Mouse (Mus musculus): ENCODE results near the gene Hnrnpr.

GRCm38 (mm10) chr4:136311042-136311999, 579 bp downstream of the Hnrnpr start:
- TF ChIP-seq CTCF (IDR thresholded peaks at IDR 0.05; ENCODE audit: low read depth): no peak
- TF ChIP-seq EP300 (IDR thresholded peaks at IDR 0.05; ENCODE audit: low read depth): peak; percentile 42; the same call in 1 of the 2 replicates

Data from liver, embryonic 14.5 days (tissue).